Mouse (Mus musculus) limb, embryonic 12.5 days (tissue): ENCODE data around the gene Ppp1r26. TPM values are rescaled to one million over a fixed set of nuclear protein-coding genes. Genes with fewer than 3 reads are reported as not detected.

ENCODE experiments used
- ATAC-seq: fragments of 200-750 bp; cut with Nextera tagmentation; 2 replicates; pipeline ENCODE4 v1.8.0; 2017; ENCODE audit warnings: low read depth, moderate TSS enrichment; ENCODE audit not compliant: insufficient number of reproducible peaks, insufficient read depth, low FRiP score, low TSS enrichment
- H3K27ac ChIP-seq: fragments of 300-500 bp; sonication (generic); 2 replicates; pipeline ENCODE4 v1.5.1; 2016; ENCODE audit warnings: mild to moderate bottlenecking, moderate library complexity
- H3K27me3 ChIP-seq: fragments of 300-500 bp; sonication (generic); 2 replicates; pipeline ENCODE4 v1.6.1; 2016; ENCODE audit warnings: mild to moderate bottlenecking, moderate library complexity
- H3K36me3 ChIP-seq: fragments of 300-500 bp; sonication (generic); 2 replicates; pipeline ENCODE4 v1.6.1; 2016; ENCODE audit warnings: mild to moderate bottlenecking, moderate library complexity
- H3K4me1 ChIP-seq: fragments of 300-500 bp; sonication (generic); replicated peaks from 2 replicates; pipeline ENCODE4 v1.6.1; 2016
- H3K4me2 ChIP-seq: fragments of 300-500 bp; sonication (generic); 2 replicates; pipeline ENCODE4 v1.6.1; 2016; ENCODE audit warnings: mild to moderate bottlenecking, moderate library complexity
- H3K4me3 ChIP-seq: fragments of 300-500 bp; sonication (generic); replicated peaks from 2 replicates; pipeline ENCODE4 v1.5.1; 2016; ENCODE audit warnings: mild to moderate bottlenecking
- H3K9ac ChIP-seq: fragments of 300-500 bp; sonication (generic); replicated peaks from 2 replicates; pipeline ENCODE4 v1.6.1; 2016; ENCODE audit warnings: mild to moderate bottlenecking, moderate library complexity
- H3K9me3 ChIP-seq: fragments of 300-500 bp; sonication (generic); 2 replicates; pipeline ENCODE4 v1.6.1; 2016; ENCODE audit warnings: mild to moderate bottlenecking, moderate library complexity
- WGBS: fragments of 180-500 bp; shearing (Covaris S2); methylation state at CpG from one replicate; pipeline ENCODE4 v1.1.7; 2016; 5-methylcytosine and 5-hydroxymethylcytosine counted together
- polyA plus RNA-seq: library from polyadenylated mRNA; unstranded; fragments of >200 nt; fragmentation: Nextera tagmentation; extraction: Ambion mirVana; gene quantifications from 2 replicates; pipeline ENCODE4 v1.2.1, GENCODE M21; 2016

Ppp1r26 gene
- polyA plus RNA-seq, 1 experiment from 2014 or later = 8.6 TPM

GRCm38 (mm10) chr2:28415387-28416024, 31.1 kb upstream of the Ppp1r26 start:
- no peak for ATAC-seq
- 66% methylated on average over 10 of the region's 10 CpGs for WGBS
- no peak overlapping the region for H3K27ac ChIP-seq
- no peak overlapping the region for H3K4me2 ChIP-seq
- no peaks in the 10 kb centered on the region for H3K9me3 ChIP-seq
- no peaks in the 10 kb centered on the region; the same call in 1 of the 2 replicates for H3K4me1 ChIP-seq
- H3K27me3 ChIP-seq = no peaks in the 10 kb centered on the region
- no peak overlapping the region for H3K9ac ChIP-seq
- H3K4me3 ChIP-seq = no peak overlapping the region
- no peaks in the 10 kb centered on the region for H3K36me3 ChIP-seq

- ATAC-seq = no peak
- H3K4me1 ChIP-seq = no peaks in the 10 kb centered on the region; the same call in 1 of the 2 replicates
- H3K9me3 ChIP-seq = no peaks in the 10 kb centered on the region
- no peak overlapping the region for H3K9ac ChIP-seq
- H3K36me3 ChIP-seq = no peaks in the 10 kb centered on the region
- no peak overlapping the region for H3K4me2 ChIP-seq
- no peak overlapping the region for H3K27ac ChIP-seq
- no peak overlapping the region for H3K4me3 ChIP-seq
- WGBS = 94% methylated on average over 1 of the region's 1 CpGs
- no peaks in the 10 kb centered on the region for H3K27me3 ChIP-seq
These were observed 30.1 kb upstream of the Ppp1r26 start for GRCm38 (mm10) chr2:28416511-28416910.

- Histone ChIP-seq H3K9me3 (no peaks in the 10 kb centered on the region), H3K4me1 (no peaks in the 10 kb centered on the region; the same call in 1 of the 2 replicates), H3K27ac (no peak overlapping the region), H3K36me3 (no peaks in the 10 kb centered on the region), H3K4me2 (no peak overlapping the region), H3K9ac (no peak overlapping the region), H3K4me3 (no peak overlapping the region), H3K27me3 (no peaks in the 10 kb centered on the region)
- 0 out of 2 replicates have a peak, but pooled peaks have one; percentile 26 for ATAC-seq
- WGBS = 37% methylated on average over 2 of the region's 2 CpGs
These were observed 28.6 kb upstream of the Ppp1r26 start for GRCm38 (mm10) chr2:28418034-28418433.

DNA sequence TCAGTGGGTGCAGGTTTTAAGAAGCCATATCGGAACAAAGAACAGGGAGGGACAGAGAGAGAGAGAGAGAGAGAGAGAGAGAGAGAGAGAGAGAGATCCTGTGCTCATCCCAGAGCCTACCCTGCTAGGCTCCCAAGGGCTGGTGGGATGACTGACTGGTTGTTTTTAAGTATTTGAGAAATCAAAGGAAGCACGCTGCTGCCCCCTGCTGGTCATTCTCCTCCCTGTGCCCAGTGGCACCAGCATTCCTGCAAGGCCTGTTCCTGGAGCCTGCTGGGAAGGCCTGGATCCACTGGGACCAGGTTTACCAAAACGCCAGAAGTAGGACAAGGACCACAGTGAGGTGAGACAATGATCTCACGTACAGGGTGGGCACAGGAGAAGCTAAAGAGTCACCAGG, 26.7 kb upstream of the Ppp1r26 start:
- no peaks in the 10 kb centered on the region for H3K36me3 ChIP-seq
- no peaks in the 10 kb centered on the region; the same call in 1 of the 2 replicates for H3K4me1 ChIP-seq
- H3K27ac ChIP-seq = no peak overlapping the region
- WGBS = 16% methylated on average over 4 of the region's 4 CpGs
- H3K4me3 ChIP-seq = no peak overlapping the region
- H3K4me2 ChIP-seq = no peak overlapping the region
- no peak overlapping the region for H3K9ac ChIP-seq
- H3K27me3 ChIP-seq = no peaks in the 10 kb centered on the region
- ATAC-seq = no peak
- no peaks in the 10 kb centered on the region for H3K9me3 ChIP-seq

DNA sequence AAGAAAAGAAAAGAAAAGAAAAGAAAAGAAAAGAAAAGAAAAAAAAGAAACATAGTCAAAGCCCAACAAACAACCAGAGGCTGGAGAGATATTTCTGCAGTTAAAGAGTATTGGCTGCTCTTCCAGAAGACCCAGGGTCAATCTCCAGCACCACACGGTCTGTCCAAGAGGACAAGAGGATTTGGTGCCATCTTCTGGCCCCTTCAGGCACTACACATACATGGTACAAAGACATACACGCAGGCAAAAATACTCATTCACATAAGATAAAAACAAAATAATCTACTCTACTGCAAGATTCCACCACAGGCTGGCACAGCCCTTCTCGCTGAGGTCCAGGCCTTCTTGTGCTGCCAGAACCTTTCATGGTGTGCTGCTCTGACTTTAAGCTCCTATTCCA, 23.4 kb upstream of the Ppp1r26 start:
- WGBS = 35% methylated on average over 3 of the region's 3 CpGs
- Histone ChIP-seq H3K9ac (no peak overlapping the region), H3K9me3 (no peaks in the 10 kb centered on the region), H3K4me3 (no peak overlapping the region), H3K27me3 (no peaks in the 10 kb centered on the region), H3K4me2 (no peak overlapping the region), H3K27ac (no peak overlapping the region), H3K36me3 (no peaks in the 10 kb centered on the region), H3K4me1 (no peaks in the 10 kb centered on the region)
- ATAC-seq = no peak

DNA sequence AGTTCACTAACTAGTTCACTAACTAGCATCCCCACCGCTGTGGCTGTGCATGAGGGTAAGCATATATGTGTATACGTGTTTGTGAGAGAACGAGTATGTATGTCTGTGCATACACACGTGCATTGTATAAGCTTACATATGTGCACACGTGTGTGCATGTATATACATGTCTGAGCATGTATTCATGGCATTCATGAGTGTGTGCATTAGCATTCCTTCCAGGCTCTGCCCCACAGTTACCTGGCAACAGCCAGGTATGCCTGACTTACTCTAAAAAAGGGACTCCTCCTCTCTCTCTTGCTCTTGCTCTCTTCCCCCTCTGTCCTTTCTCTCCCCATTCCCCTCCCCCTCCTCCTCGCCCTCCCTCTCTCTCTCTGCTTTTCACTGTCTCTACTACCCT, 19.4 kb upstream of the Ppp1r26 start:
- H3K4me1 ChIP-seq = no peaks in the 10 kb centered on the region
- no peak for ATAC-seq
- no peaks in the 10 kb centered on the region for H3K27me3 ChIP-seq
- no peak overlapping the region for H3K4me3 ChIP-seq
- H3K27ac ChIP-seq = no peak overlapping the region
- H3K9ac ChIP-seq = no peak overlapping the region
- no peaks in the 10 kb centered on the region for H3K9me3 ChIP-seq
- no peak overlapping the region for H3K4me2 ChIP-seq
- H3K36me3 ChIP-seq = no peaks in the 10 kb centered on the region
- WGBS = 80% methylated on average over 6 of the region's 6 CpGs

DNA sequence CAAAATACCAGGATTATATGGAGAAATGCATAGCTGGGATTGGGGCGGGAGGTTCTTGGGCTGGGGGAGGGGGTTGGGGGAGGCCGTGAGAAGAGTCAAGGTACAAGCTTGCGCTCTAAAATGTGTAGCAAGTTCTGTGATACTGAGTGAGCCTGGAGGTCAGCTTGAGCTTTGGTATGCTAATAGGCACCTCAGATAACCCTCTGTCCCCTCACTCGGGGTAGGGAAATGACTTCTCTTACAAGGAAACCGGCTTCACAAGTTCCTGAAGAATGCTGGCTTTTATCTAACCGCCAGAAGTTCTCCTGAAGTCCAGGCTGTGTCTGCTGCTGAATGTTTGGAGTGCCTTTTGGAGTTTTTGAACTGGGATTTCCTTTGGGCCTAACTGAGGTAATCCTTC, 15.8 kb upstream of the Ppp1r26 start:
- H3K36me3 ChIP-seq = no peaks in the 10 kb centered on the region
- H3K4me1 ChIP-seq = peaks cover 5% of the 10 kb centered on the region
- 48% methylated on average over 6 of the region's 6 CpGs for WGBS
- no peaks in the 10 kb centered on the region for H3K27me3 ChIP-seq
- no peak overlapping the region for H3K4me2 ChIP-seq
- no peak for ATAC-seq
- H3K9me3 ChIP-seq = no peaks in the 10 kb centered on the region
- no peak overlapping the region for H3K9ac ChIP-seq
- no peak overlapping the region for H3K27ac ChIP-seq
- no peak overlapping the region for H3K4me3 ChIP-seq

- H3K9me3 ChIP-seq = no peaks in the 10 kb centered on the region
- no peaks in the 10 kb centered on the region for H3K27me3 ChIP-seq
- no peak overlapping the region for H3K4me3 ChIP-seq
- H3K36me3 ChIP-seq = no peaks in the 10 kb centered on the region
- no peak overlapping the region for H3K27ac ChIP-seq
- 30% methylated on average over 1 of the region's 1 CpGs for WGBS
- ATAC-seq = no peak
- no peak overlapping the region for H3K4me2 ChIP-seq
- H3K4me1 ChIP-seq = peaks cover 5% of the 10 kb centered on the region
- no peak overlapping the region for H3K9ac ChIP-seq
These were observed 13.8 kb upstream of the Ppp1r26 start for GRCm38 (mm10) chr2:28432811-28433210.

GRCm38 (mm10) chr2:28433512-28433911, 13.1 kb upstream of the Ppp1r26 start:
- no peak overlapping the region for H3K27ac ChIP-seq
- no peak overlapping the region for H3K4me3 ChIP-seq
- ATAC-seq = no peak
- no peaks in the 10 kb centered on the region for H3K27me3 ChIP-seq
- H3K9me3 ChIP-seq = no peaks in the 10 kb centered on the region
- no peak overlapping the region for H3K9ac ChIP-seq
- whole genome bisulfite sequencing = 0% methylated on average over 1 of the region's 2 CpGs
- H3K4me1 ChIP-seq = peaks cover 5% of the 10 kb centered on the region
- no peaks in the 10 kb centered on the region for H3K36me3 ChIP-seq
- no peak overlapping the region for H3K4me2 ChIP-seq

DNA sequence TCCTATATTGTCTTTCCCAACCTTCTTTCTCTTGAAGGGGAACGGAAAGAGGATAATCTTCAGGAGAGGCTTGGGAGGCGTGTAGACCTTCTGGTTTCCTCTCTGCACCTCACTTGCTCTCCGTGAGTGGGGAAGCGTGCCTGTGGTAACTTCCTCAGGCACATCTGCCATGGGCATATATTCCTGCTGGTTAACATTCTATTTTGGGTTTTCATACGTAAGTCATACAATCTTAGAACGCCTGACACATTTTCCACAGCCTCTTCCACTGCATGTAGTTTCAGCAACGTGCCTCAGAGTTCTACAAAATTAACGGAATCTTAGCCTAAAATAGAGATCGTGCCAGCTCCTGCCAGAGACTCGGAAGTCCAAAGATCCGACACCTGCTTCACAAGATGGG, 11.2 kb upstream of the Ppp1r26 start:
- H3K27me3 ChIP-seq = no peaks in the 10 kb centered on the region
- no peaks in the 10 kb centered on the region for H3K9me3 ChIP-seq
- no peak overlapping the region for H3K27ac ChIP-seq
- no peak overlapping the region for H3K4me2 ChIP-seq
- H3K36me3 ChIP-seq = no peaks in the 10 kb centered on the region
- no peak for ATAC-seq
- no peak overlapping the region for H3K9ac ChIP-seq
- 91% methylated on average over 11 of the region's 11 CpGs for WGBS
- H3K4me1 ChIP-seq = peaks cover 5% of the 10 kb centered on the region
- H3K4me3 ChIP-seq = no peak overlapping the region

- no peak for ATAC-seq
- peaks cover 10% of the 10 kb centered on the region; the same call in 1 of the 2 replicates for H3K27me3 ChIP-seq
- H3K4me1 ChIP-seq = no peaks in the 10 kb centered on the region; the same call in 1 of the 2 replicates
- no peak overlapping the region for H3K4me2 ChIP-seq
- no peaks in the 10 kb centered on the region for H3K9me3 ChIP-seq
- no peak overlapping the region for H3K4me3 ChIP-seq
- no peaks in the 10 kb centered on the region for H3K36me3 ChIP-seq
- WGBS = 67% methylated on average over 6 of the region's 6 CpGs
- H3K27ac ChIP-seq = no peak overlapping the region
- H3K9ac ChIP-seq = no peak overlapping the region
These were observed 5.8 kb upstream of the Ppp1r26 start for GRCm38 (mm10) chr2:28440842-28441241.

GRCm38 (mm10) chr2:28445082-28445481, 1.5 kb upstream of the Ppp1r26 start:
- no peak overlapping the region for H3K4me3 ChIP-seq
- H3K27me3 ChIP-seq = peaks cover 10% of the 10 kb centered on the region; the same call in 1 of the 2 replicates
- H3K4me2 ChIP-seq = no peak overlapping the region
- no peak overlapping the region for H3K27ac ChIP-seq
- H3K4me1 ChIP-seq = peaks cover 8% of the 10 kb centered on the region; the same call in 1 of the 2 replicates
- peaks cover 9% of the 10 kb centered on the region for H3K36me3 ChIP-seq
- H3K9me3 ChIP-seq = no peaks in the 10 kb centered on the region
- ATAC-seq = no peak
- 80% methylated on average over 4 of the region's 4 CpGs for WGBS
- H3K9ac ChIP-seq = no peak overlapping the region
